Mouse (Mus musculus): Measurements from ENCODE around the gene Zc3h12d. TPM values are rescaled to one million over a fixed set of nuclear protein-coding genes. Genes with fewer than 3 reads are reported as not detected.

Gene Zc3h12d
- under 1 TPM in 3 of 4 experiments, not detected in 1; 0.12 to 0.25 (median 0.23) TPM for total RNA-seq (2022)

GRCm38 (mm10) chr10:7832171-7832676 is at the start of gene Zc3h12d:
Gene Zc3h12d (plus strand): TSS chr10:7832470.
- DNase-seq (ENCODE audit: low spot score in 2 of 2), result no peak

GRCm38 (mm10) chr10:7787319-7787718 is 45.0 kb upstream of the Zc3h12d start:
- no peak for DNase-seq (ENCODE audit: low spot score in 2 of 2)

GRCm38 (mm10) chr10:7792254-7792750 is 40.0 kb upstream of the Zc3h12d start:
- no peak for DNase-seq (ENCODE audit: low spot score in 2 of 2)

GRCm38 (mm10) chr10:7792751-7793385 is 39.4 kb upstream of the Zc3h12d start, which contains the start of the genes Ginm1 and Ppil4:
Gene Ginm1 (minus strand): TSS chr10:7792824.
Gene Ppil4 (plus strand): TSS chr10:7792891.
- DNase-seq (ENCODE audit: low spot score in 2 of 2), result peak; percentile 84 to 85

- no peak for DNase-seq (ENCODE audit: low spot score in 2 of 2)
Measured at GRCm38 (mm10) chr10:7801258-7801657, 31.0 kb upstream of the Zc3h12d start.

GRCm38 (mm10) chr10:7802519-7803140 is 29.6 kb upstream of the Zc3h12d start:
- no peak for DNase-seq (ENCODE audit: low spot score in 2 of 2)

GRCm38 (mm10) chr10:7809937-7810336 is 22.3 kb upstream of the Zc3h12d start:
- DNase-seq (ENCODE audit: low spot score in 2 of 2), result peak in 1 of 2 experiments; percentile 20

GRCm38 (mm10) chr10:7816476-7816875 is 15.8 kb upstream of the Zc3h12d start:
- DNase-seq (ENCODE audit: low spot score in 2 of 2), result no peak

- no peak for DNase-seq (ENCODE audit: low spot score in 2 of 2)
Measured at GRCm38 (mm10) chr10:7818676-7819075, 13.6 kb upstream of the Zc3h12d start.

- no peak for DNase-seq (ENCODE audit: low spot score in 2 of 2)
Measured at GRCm38 (mm10) chr10:7819156-7819555, 13.1 kb upstream of the Zc3h12d start.

- DNase-seq (ENCODE audit: low spot score in 2 of 2), result no peak
Measured at GRCm38 (mm10) chr10:7819603-7820002, 12.7 kb upstream of the Zc3h12d start.

- DNase-seq (ENCODE audit: low spot score in 2 of 2), result no peak
Measured at GRCm38 (mm10) chr10:7820171-7820570, 12.1 kb upstream of the Zc3h12d start.

- DNase-seq (ENCODE audit: low spot score in 2 of 2), result no peak
Measured at GRCm38 (mm10) chr10:7821981-7822380, 10.3 kb upstream of the Zc3h12d start.

GRCm38 (mm10) chr10:7824663-7825280 is 7.5 kb upstream of the Zc3h12d start:
- no peak for DNase-seq (ENCODE audit: low spot score in 2 of 2)

- no peak for DNase-seq (ENCODE audit: low spot score in 2 of 2)
Measured at GRCm38 (mm10) chr10:7825281-7825665, 7.0 kb upstream of the Zc3h12d start.

- DNase-seq (ENCODE audit: low spot score in 2 of 2), result no peak
Measured at GRCm38 (mm10) chr10:7826106-7826505, 6.2 kb upstream of the Zc3h12d start.

GRCm38 (mm10) chr10:7833377-7834165 is 1.3 kb downstream of the Zc3h12d start:
- no peak for DNase-seq (ENCODE audit: low spot score in 2 of 2)

GRCm38 (mm10) chr10:7834671-7835225 is 2.5 kb downstream of the Zc3h12d start:
- DNase-seq (ENCODE audit: low spot score in 2 of 2), result no peak

GRCm38 (mm10) chr10:7836902-7837301 is 4.6 kb downstream of the Zc3h12d start:
- DNase-seq (ENCODE audit: low spot score in 2 of 2), result no peak

- no peak for DNase-seq (ENCODE audit: low spot score in 2 of 2)
Measured at GRCm38 (mm10) chr10:7837446-7837845, 5.2 kb downstream of the Zc3h12d start.

GRCm38 (mm10) chr10:7838036-7838435 is 5.8 kb downstream of the Zc3h12d start:
- no peak for DNase-seq (ENCODE audit: low spot score in 2 of 2)

Measured in left cerebral cortex, adult 8-10 months (tissue).